9 mouse cellular contexts compared by ENCODE assay signal in genomic region chr8:109251360-109251798, GRCm38 (mm10).
DNase-seq lines count a peak whose midpoint lies in the region; ATAC-seq lines count a peak whose summit lies in the region.
"Had no signal": no experiment of that assay in that cellular context is flagged by ENCODE, and none has a peak within 500 bp of the region (broad histone marks: within the 10 kb centered on the region; RNA-seq: fewer than 3 reads in every experiment).

No protein-coding gene starts in this region.

- no peak overlapping the region for H3K9ac ChIP-seq in limb, embryonic 12.5 days (replicated peaks)
- H3K9ac ChIP-seq in forebrain, embryonic 13.5 days: peak overlapping the region; percentile 52; the same call in 1 of the 2 replicates
- H3K9ac ChIP-seq: lung, embryonic 15.5 days had no signal

- H3K4me1 ChIP-seq in limb, embryonic 12.5 days (replicated peaks): no peaks in the 10 kb centered on the region
- no peaks in the 10 kb centered on the region for H3K4me1 ChIP-seq in limb, embryonic 10.5 days
- H3K4me1 ChIP-seq in forebrain, embryonic 13.5 days: peaks cover 58% of the 10 kb centered on the region

- H3K36me3 ChIP-seq in limb, embryonic 12.5 days: no peaks in the 10 kb centered on the region
- no peaks in the 10 kb centered on the region for H3K36me3 ChIP-seq in limb, embryonic 10.5 days
- H3K36me3 ChIP-seq in forebrain, embryonic 13.5 days (ENCODE audit: poor library complexity, severe bottlenecking): no peaks in the 10 kb centered on the region
- H3K36me3 ChIP-seq: lung, embryonic 15.5 days had no signal

- no peak for DNase-seq in limb, embryonic 10.5 days (ENCODE audit: low spot score)
- DNase-seq in layer of hippocampus, postnatal 25 days (ENCODE audit: extremely low spot score in 1 of 2, low spot score in 1 of 2): peak; percentile 36 to 40
- peak; percentile 77 for DNase-seq in right cerebral cortex, postnatal 4 days
- DNase-seq in lung, postnatal 4 days: no peak
- DNase-seq in urinary bladder, postnatal 10 days (ENCODE audit: low spot score): no peak
- DNase-seq: thymus, adult 2 months had no signal

- peak overlapping the region; percentile 13; the same call in 1 of the 2 replicates for H3K4me2 ChIP-seq in limb, embryonic 12.5 days
- peak overlapping the region; percentile 55 for H3K4me2 ChIP-seq in forebrain, embryonic 13.5 days
- H3K4me2 ChIP-seq: lung, embryonic 15.5 days had no signal

- no peak overlapping the region for H3K27ac ChIP-seq in limb, embryonic 12.5 days
- no peak overlapping the region for H3K27ac ChIP-seq in limb, embryonic 10.5 days
- peak overlapping the region; percentile 85 for H3K27ac ChIP-seq in forebrain, embryonic 13.5 days
- H3K27ac ChIP-seq: lung, embryonic 15.5 days had no signal

- H3K4me3 ChIP-seq in limb, embryonic 12.5 days (replicated peaks): no peak overlapping the region
- no peak overlapping the region for H3K4me3 ChIP-seq in limb, embryonic 10.5 days
- peak overlapping the region; percentile 34 for H3K4me3 ChIP-seq in forebrain, embryonic 13.5 days
- H3K4me3 ChIP-seq: lung, embryonic 15.5 days had no signal

- no peaks in the 10 kb centered on the region for H3K27me3 ChIP-seq in limb, embryonic 12.5 days
- no peaks in the 10 kb centered on the region for H3K27me3 ChIP-seq in limb, embryonic 10.5 days (ENCODE audit: low read depth, poor library complexity, severe bottlenecking)
- peaks cover 26% of the 10 kb centered on the region for H3K27me3 ChIP-seq in forebrain, embryonic 13.5 days
- H3K27me3 ChIP-seq: lung, embryonic 15.5 days had no signal

- peaks cover 3% of the 10 kb centered on the region; the same call in 1 of the 2 replicates for H3K9me3 ChIP-seq in limb, embryonic 12.5 days
- H3K9me3 ChIP-seq in limb, embryonic 10.5 days (replicated peaks): no peaks in the 10 kb centered on the region
- H3K9me3 ChIP-seq in forebrain, embryonic 13.5 days (replicated peaks): no peaks in the 10 kb centered on the region
- H3K9me3 ChIP-seq: lung, embryonic 15.5 days had no signal

- 74% methylated on average over 24 of the region's 24 CpGs for WGBS in limb, embryonic 12.5 days
- WGBS in limb, embryonic 10.5 days: 92% methylated on average over 24 of the region's 24 CpGs
- WGBS in forebrain, embryonic 13.5 days: 25% methylated on average over 24 of the region's 24 CpGs

- ATAC-seq in limb, embryonic 12.5 days (ENCODE audit: insufficient number of reproducible peaks, insufficient read depth, low FRiP score, low TSS enrichment, low read depth): no peak
- ATAC-seq in forebrain, embryonic 13.5 days: peak; percentile 91

Comparison
In these comparisons a context has a peak if more than half of its experiments do, and no peak if none do; other contexts are left out.
1. DNase-seq: peak in layer of hippocampus, postnatal 25 days (2 of 2) and right cerebral cortex, postnatal 4 days (single experiment); none in limb, embryonic 10.5 days (single experiment), lung, postnatal 4 days (0 of 2) and urinary bladder, postnatal 10 days (single experiment).